Mouse (Mus musculus) midbrain, embryonic 12.5 days (tissue): ENCODE measurements around the gene Cabs1. TPM values are rescaled to one million over a fixed set of nuclear protein-coding genes. Genes with fewer than 3 reads are reported as not detected.

ENCODE experiments used
- ATAC-seq: fragments of 200-750 bp; cut with Nextera tagmentation; 2 replicates; pipeline ENCODE4 v1.8.0; 2017; ENCODE audit warnings: low read depth, moderate TSS enrichment, moderate library complexity; ENCODE audit not compliant: low FRiP score
- H3K27ac ChIP-seq: fragments of 300-500 bp; sonication (generic); replicated peaks from 2 replicates; pipeline ENCODE4 v1.5.1; 2016; ENCODE audit warnings: mild to moderate bottlenecking
- H3K27me3 ChIP-seq: fragments of 300-500 bp; sonication (generic); 2 replicates; pipeline ENCODE4 v1.6.1; 2016; ENCODE audit warnings: mild to moderate bottlenecking
- H3K36me3 ChIP-seq: fragments of 300-500 bp; sonication (generic); 2 replicates; pipeline ENCODE4 v1.6.1; 2016
- H3K4me1 ChIP-seq: fragments of 300-500 bp; sonication (generic); 2 replicates; pipeline ENCODE4 v1.6.1; 2016
- H3K4me2 ChIP-seq: fragments of 300-500 bp; sonication (generic); replicated peaks from 2 replicates; pipeline ENCODE4 v1.6.1; 2016; ENCODE audit warnings: mild to moderate bottlenecking, moderate library complexity
- H3K4me3 ChIP-seq: fragments of 300-500 bp; sonication (generic); 2 replicates; pipeline ENCODE4 v1.5.1; 2016; ENCODE audit warnings: mild to moderate bottlenecking
- H3K9ac ChIP-seq: fragments of 300-500 bp; sonication (generic); replicated peaks from 2 replicates; pipeline ENCODE4 v1.6.1; 2016; ENCODE audit warnings: mild to moderate bottlenecking, moderate library complexity
- H3K9me3 ChIP-seq: fragments of 300-500 bp; sonication (generic); 2 replicates; pipeline ENCODE4 v1.6.1; 2016; ENCODE audit warnings: mild to moderate bottlenecking
- WGBS: fragments of 180-500 bp; shearing (Covaris S2); methylation state at CpG from one replicate; pipeline ENCODE4 v1.1.7; 2016; 5-methylcytosine and 5-hydroxymethylcytosine counted together
- polyA plus RNA-seq: library from polyadenylated mRNA; unstranded; fragments of >200 nt; fragmentation: Nextera tagmentation; extraction: Ambion mirVana; gene quantifications from 2 replicates; pipeline ENCODE4 v1.2.1, GENCODE M21; 2016

Cabs1 gene
- polyA plus RNA-seq: not detected in 2 replicates

- ATAC-seq: no peak
- H3K27ac ChIP-seq: no peak within 1 kb of the TSS
- H3K9me3 ChIP-seq: no peaks in the 10 kb centered on the region
- WGBS: 89% methylated on average over 3 of the region's 3 CpGs
- no peaks in the 10 kb centered on the region for H3K4me1 ChIP-seq
- H3K36me3 ChIP-seq: no peaks in the 10 kb centered on the region
- no peak within 1 kb of the TSS for H3K4me2 ChIP-seq
- no peak within 1 kb of the TSS for H3K9ac ChIP-seq
- no peaks in the 10 kb centered on the region for H3K27me3 ChIP-seq
- H3K4me3 ChIP-seq: no peak within 1 kb of the TSS
These were observed at the start of gene Cabs1 for GRCm38 (mm10) chr5:87979139-87979538. Gene Cabs1 (plus strand): TSS chr5:87979439.

- WGBS: 56% methylated on average over 1 of the region's 1 CpGs
- H3K4me2 ChIP-seq: no peak overlapping the region
- ATAC-seq: no peak
These were observed 47.6 kb upstream of the Cabs1 start for GRCm38 (mm10) chr5:87931603-87932002.

GRCm38 (mm10) chr5:87940752-87941151 lies 38.5 kb upstream of the Cabs1 start:
- Histone ChIP-seq H3K9ac (no peak overlapping the region), H3K4me3 (no peak overlapping the region), H3K36me3 (no peaks in the 10 kb centered on the region), H3K4me2 (no peak overlapping the region), H3K9me3 (no peaks in the 10 kb centered on the region), H3K27me3 (no peaks in the 10 kb centered on the region), H3K27ac (no peak overlapping the region), H3K4me1 (no peaks in the 10 kb centered on the region)
- no peak for ATAC-seq
- 63% methylated on average over 3 of the region's 3 CpGs for WGBS

More at GRCm38 (mm10) chr5:87931603-87932002, 47.6 kb upstream of the Cabs1 start:
- Histone ChIP-seq H3K9ac (no peak overlapping the region), H3K4me3 (no peak overlapping the region), H3K4me1 (no peaks in the 10 kb centered on the region), H3K36me3 (no peaks in the 10 kb centered on the region), H3K9me3 (no peaks in the 10 kb centered on the region), H3K27me3 (no peaks in the 10 kb centered on the region), H3K27ac (no peak overlapping the region)

- Histone ChIP-seq H3K4me1 (no peaks in the 10 kb centered on the region), H3K9me3 (no peaks in the 10 kb centered on the region), H3K27ac (no peak overlapping the region), H3K4me3 (no peak overlapping the region), H3K9ac (no peak overlapping the region), H3K27me3 (no peaks in the 10 kb centered on the region), H3K4me2 (no peak overlapping the region), H3K36me3 (no peaks in the 10 kb centered on the region)
- no peak for ATAC-seq
These were observed 36.7 kb upstream of the Cabs1 start for GRCm38 (mm10) chr5:87942515-87942914.

- no peak overlapping the region for H3K4me2 ChIP-seq
- H3K9ac ChIP-seq: no peak overlapping the region
- no peaks in the 10 kb centered on the region for H3K4me1 ChIP-seq
- no peaks in the 10 kb centered on the region for H3K9me3 ChIP-seq
- H3K36me3 ChIP-seq: no peaks in the 10 kb centered on the region
- no peak overlapping the region for H3K27ac ChIP-seq
- no peaks in the 10 kb centered on the region for H3K27me3 ChIP-seq
- no peak for ATAC-seq
- H3K4me3 ChIP-seq: no peak overlapping the region
These were observed 27.4 kb upstream of the Cabs1 start for GRCm38 (mm10) chr5:87951836-87952235.

GRCm38 (mm10) chr5:87969201-87969600 lies 10.0 kb upstream of the Cabs1 start, which contains the start of the genes 2310003L06Rik and Gm28434:
Gene 2310003L06Rik (plus strand): TSS chr5:87969459.
Gene Gm28434 (plus strand): TSS chr5:87969517.
- Histone ChIP-seq H3K27ac (no peak within 1 kb of the TSS), H3K4me3 (no peak within 1 kb of the TSS), H3K9ac (no peak within 1 kb of the TSS), H3K9me3 (no peaks in the 10 kb centered on the region), H3K36me3 (no peaks in the 10 kb centered on the region), H3K4me1 (no peaks in the 10 kb centered on the region), H3K27me3 (no peaks in the 10 kb centered on the region), H3K4me2 (no peak within 1 kb of the TSS)
- WGBS: 54% methylated on average over 2 of the region's 2 CpGs
- no peak for ATAC-seq

GRCm38 (mm10) chr5:87982468-87983214 lies 3.4 kb downstream of the Cabs1 start:
- Histone ChIP-seq H3K4me3 (no peak overlapping the region), H3K36me3 (no peaks in the 10 kb centered on the region), H3K9me3 (no peaks in the 10 kb centered on the region), H3K27me3 (no peaks in the 10 kb centered on the region), H3K27ac (no peak overlapping the region), H3K4me1 (no peaks in the 10 kb centered on the region), H3K4me2 (no peak overlapping the region), H3K9ac (no peak overlapping the region)
- 52% methylated on average over 3 of the region's 3 CpGs for WGBS
- no peak for ATAC-seq

- no peak within 1 kb of the TSS for H3K4me2 ChIP-seq
- no peaks in the 10 kb centered on the region for H3K27me3 ChIP-seq
- H3K4me3 ChIP-seq: no peak within 1 kb of the TSS
- no peak for ATAC-seq
- no peaks in the 10 kb centered on the region for H3K36me3 ChIP-seq
- no peaks in the 10 kb centered on the region for H3K9me3 ChIP-seq
- WGBS: 86% methylated on average over 3 of the region's 3 CpGs
- no peaks in the 10 kb centered on the region for H3K4me1 ChIP-seq
- no peak within 1 kb of the TSS for H3K27ac ChIP-seq
- H3K9ac ChIP-seq: no peak within 1 kb of the TSS
These were observed 23.0 kb downstream of the Cabs1 start, which contains the start of gene Smr3a for GRCm38 (mm10) chr5:88002249-88002648. Gene Smr3a (plus strand): TSS chr5:88002549.

- ATAC-seq: no peak
- Histone ChIP-seq H3K36me3 (no peaks in the 10 kb centered on the region), H3K9ac (no peak overlapping the region), H3K27ac (no peak overlapping the region), H3K9me3 (no peaks in the 10 kb centered on the region), H3K4me1 (no peaks in the 10 kb centered on the region), H3K4me2 (no peak overlapping the region), H3K27me3 (no peaks in the 10 kb centered on the region), H3K4me3 (no peak overlapping the region)
These were observed 26.0 kb downstream of the Cabs1 start for GRCm38 (mm10) chr5:88005241-88005640.

Other genes starting within 250 kb of the Cabs1 start
- not detected in 2 replicates for gene Csn1s2a, start 204.9 kb upstream of the Cabs1 start, polyA plus RNA-seq
- not detected in 2 replicates for gene Csn1s2b, start 171.4 kb upstream of the Cabs1 start, polyA plus RNA-seq
- not detected in 2 replicates for gene Prr27, start 153.8 kb upstream of the Cabs1 start, polyA plus RNA-seq
- not detected in 2 replicates for gene Odam, start 94.4 kb upstream of the Cabs1 start, polyA plus RNA-seq
- gene Csn3, start 53.9 kb upstream of the Cabs1 start, polyA plus RNA-seq: not detected in 2 replicates
- gene 2310003L06Rik, start 10.0 kb upstream of the Cabs1 start, polyA plus RNA-seq: not detected in 2 replicates
- not detected in 2 replicates for gene Gm28434, start 9.9 kb upstream of the Cabs1 start, polyA plus RNA-seq
- gene Smr3a, start 23.1 kb downstream of the Cabs1 start, polyA plus RNA-seq: not detected in 2 replicates
- gene Smr2, start 107.1 kb downstream of the Cabs1 start, polyA plus RNA-seq: not detected in 2 replicates
- not detected in 2 replicates for gene Gm11116, start 132.1 kb downstream of the Cabs1 start, polyA plus RNA-seq
- gene Gm11115, start 174.7 kb downstream of the Cabs1 start, polyA plus RNA-seq: not detected in 2 replicates